Mouse (Mus musculus): ENCODE results near the gene Preb. TPM values are rescaled to one million over a fixed set of nuclear protein-coding genes. Genes with fewer than 3 reads are reported as not detected.

The Preb gene
- total RNA-seq, 2 experiments from 2014 or later: 121 to 157 TPM

- no peak for DNase-seq
These were observed 4.4 kb downstream of the Preb start for GRCm38 (mm10) chr5:30955751-30956150.

- DNase-seq: no peak
These were observed 5.6 kb downstream of the Preb start for GRCm38 (mm10) chr5:30954556-30954955.

GRCm38 (mm10) chr5:30954065-30954464, 6.1 kb downstream of the Preb start:
- no peak for DNase-seq

GRCm38 (mm10) chr5:30952551-30952950, 7.6 kb downstream of the Preb start:
- DNase-seq: no peak

- DNase-seq: no peak
These were observed 8.5 kb downstream of the Preb start for GRCm38 (mm10) chr5:30951706-30952105.

GRCm38 (mm10) chr5:30950922-30951321, 9.2 kb downstream of the Preb start:
- no peak for DNase-seq

- peak in 1 of 2 experiments; percentile 46 for DNase-seq
These were observed 9.7 kb downstream of the Preb start for GRCm38 (mm10) chr5:30950451-30950850.

- peak; percentile 94 to 97 for DNase-seq
These were observed 10.4 kb downstream of the Preb start for GRCm38 (mm10) chr5:30949654-30950326.

GRCm38 (mm10) chr5:30948620-30949019, 11.5 kb downstream of the Preb start:
- DNase-seq: no peak

- DNase-seq: peak; percentile 83 to 85
These were observed 15.0 kb downstream of the Preb start, which contains the start of gene Cgref1 for GRCm38 (mm10) chr5:30944956-30945781. Gene Cgref1 (minus strand): TSS chr5:30945591.

GRCm38 (mm10) chr5:30944344-30944743, 15.8 kb downstream of the Preb start:
- DNase-seq: no peak

- no peak for DNase-seq
These were observed 17.2 kb downstream of the Preb start for GRCm38 (mm10) chr5:30943004-30943403.

GRCm38 (mm10) chr5:30934725-30935461, 25.3 kb downstream of the Preb start:
- DNase-seq: no peak

GRCm38 (mm10) chr5:30933705-30934104, 26.5 kb downstream of the Preb start:
- no peak for DNase-seq

- DNase-seq: no peak
These were observed 28.8 kb downstream of the Preb start for GRCm38 (mm10) chr5:30931378-30931777.

GRCm38 (mm10) chr5:30930846-30931245, 29.3 kb downstream of the Preb start:
- no peak for DNase-seq

GRCm38 (mm10) chr5:30930121-30930520, 30.0 kb downstream of the Preb start:
- DNase-seq: peak; percentile 78 to 85

- DNase-seq: peak; percentile 46 to 51
These were observed 32.1 kb downstream of the Preb start for GRCm38 (mm10) chr5:30927945-30928529.

GRCm38 (mm10) chr5:30926073-30926472, 34.1 kb downstream of the Preb start:
- no peak for DNase-seq

- DNase-seq: no peak
These were observed 34.9 kb downstream of the Preb start for GRCm38 (mm10) chr5:30925217-30925616.

- no peak for DNase-seq
These were observed 35.5 kb downstream of the Preb start for GRCm38 (mm10) chr5:30924614-30925013.

GRCm38 (mm10) chr5:30923119-30923518, 37.0 kb downstream of the Preb start:
- DNase-seq: no peak

All from adrenal gland, postnatal 36 days (tissue).